Mouse (Mus musculus): ENCODE data around the gene Cdca4. TPM values are rescaled to one million over a fixed set of nuclear protein-coding genes. Genes with fewer than 3 reads are reported as not detected.

The Cdca4 gene
- 31.3 and 36.7 TPM in 2 replicates for polyA plus RNA-seq (2015; fragmentation: Nextera tagmentation; extraction: Ambion mirVana)

DNA sequence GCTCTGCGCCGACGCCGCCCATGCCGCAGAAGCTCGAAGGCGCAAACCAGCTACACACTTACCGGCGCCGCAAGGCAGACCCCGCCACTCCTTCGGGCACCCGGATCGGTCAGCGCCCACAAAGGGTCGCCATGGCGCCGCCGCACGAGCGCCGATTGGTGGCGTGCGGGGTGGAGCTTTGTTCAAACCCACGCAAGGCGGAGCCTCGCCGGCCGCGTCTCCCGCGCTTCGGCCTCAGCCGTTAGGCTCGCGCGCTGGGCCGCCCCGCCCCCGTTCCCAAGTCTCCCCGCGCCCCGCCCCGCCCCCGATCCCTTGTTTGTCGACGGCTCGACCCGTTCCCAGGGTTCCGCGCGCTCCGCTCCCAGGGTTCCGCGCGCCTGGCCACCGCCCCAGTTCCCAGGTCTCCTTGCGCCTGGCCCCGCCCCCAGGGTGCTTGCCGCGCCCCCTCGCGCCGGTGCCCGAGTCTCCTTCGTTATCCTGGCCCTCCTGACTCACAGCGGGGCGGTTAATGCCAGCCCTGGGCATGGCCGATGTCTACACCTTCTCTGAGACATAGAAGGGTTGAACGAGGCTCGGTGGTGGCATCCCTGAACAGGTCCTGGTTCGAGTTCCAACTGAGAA is at the start of gene Cdca4:
Gene Cdca4 (minus strand): TSS at position 180 of the 621 bp plus-strand sequence.
- ATAC-seq: peak; percentile 98
- Histone ChIP-seq H3K4me3 (ENCODE audit: low read length) (peak within 1 kb of the TSS; percentile 62), H3K27me3 (replicated peaks; ENCODE audit: control insufficient read depth, insufficient read depth, low read length) (no peaks in the 10 kb centered on the region), H3K4me2 (ENCODE audit: low read length) (peak within 1 kb of the TSS; percentile 81), H3K27ac (ENCODE audit: low read depth, low read length) (peak within 1 kb of the TSS; percentile 94), H3K9ac (ENCODE audit: low read depth, low read length) (peak within 1 kb of the TSS; percentile 90), H3K9me3 (ENCODE audit: control insufficient read depth, low read length) (no peaks in the 10 kb centered on the region), H3K36me3 (ENCODE audit: control insufficient read depth, insufficient read depth, low read length) (0 out of 2 replicates have a peak, but pooled peaks cover 2% of the 10 kb centered on the region), H3K4me1 (ENCODE audit: control insufficient read depth, insufficient read depth, low read depth, low read length) (peaks cover 30% of the 10 kb centered on the region)
- WGBS: under 1% methylated on average over 47 of the region's 72 CpGs

DNA sequence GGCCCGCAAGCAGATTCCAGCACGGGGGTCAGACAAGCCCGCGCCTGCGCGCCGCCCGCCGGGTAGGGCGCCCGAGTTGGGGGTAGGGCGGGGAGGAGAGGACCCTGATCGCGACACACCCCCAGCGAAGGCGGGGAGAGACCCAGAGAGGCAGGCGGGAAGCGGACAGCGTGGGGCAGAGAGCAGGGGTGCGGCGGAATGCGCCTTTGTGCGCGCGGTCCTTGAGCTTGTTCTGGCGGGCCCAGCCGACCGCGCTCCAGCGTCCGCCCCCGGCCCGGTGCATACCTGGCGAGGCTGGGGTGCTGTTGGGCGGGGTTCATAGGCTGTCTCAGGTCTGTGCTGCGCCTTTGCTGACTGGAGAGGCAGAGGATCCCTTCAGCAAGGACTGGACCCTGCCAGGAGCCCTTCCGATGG is 48.4 kb upstream of the Cdca4 start:
- H3K9me3 ChIP-seq (ENCODE audit: control insufficient read depth, low read length): no peaks in the 10 kb centered on the region
- peak overlapping the region; percentile 66 for H3K4me2 ChIP-seq (ENCODE audit: low read length)
- peaks cover 22% of the 10 kb centered on the region for H3K4me1 ChIP-seq (ENCODE audit: control insufficient read depth, insufficient read depth, low read depth, low read length)
- H3K9ac ChIP-seq (ENCODE audit: low read depth, low read length): peak overlapping the region; percentile 39; the same call in 1 of the 2 replicates
- peak overlapping the region; percentile 37 for H3K4me3 ChIP-seq (ENCODE audit: low read length)
- H3K36me3 ChIP-seq (ENCODE audit: control insufficient read depth, insufficient read depth, low read length): no peaks in the 10 kb centered on the region
- under 1% methylated on average over 35 of the region's 37 CpGs for WGBS
- peaks cover 55% of the 10 kb centered on the region for H3K27me3 ChIP-seq (replicated peaks; ENCODE audit: control insufficient read depth, insufficient read depth, low read length)
- H3K27ac ChIP-seq (ENCODE audit: low read depth, low read length): no peak overlapping the region
- ATAC-seq: no peak

GRCm38 (mm10) chr12:112877073-112877576 is 47.9 kb upstream of the Cdca4 start:
- Histone ChIP-seq H3K4me1 (ENCODE audit: control insufficient read depth, insufficient read depth, low read depth, low read length) (peaks cover 22% of the 10 kb centered on the region), H3K27ac (ENCODE audit: low read depth, low read length) (no peak overlapping the region), H3K4me2 (ENCODE audit: low read length) (peak overlapping the region; percentile 66), H3K4me3 (ENCODE audit: low read length) (peak overlapping the region; percentile 37), H3K9me3 (ENCODE audit: control insufficient read depth, low read length) (no peaks in the 10 kb centered on the region), H3K27me3 (replicated peaks; ENCODE audit: control insufficient read depth, insufficient read depth, low read length) (peaks cover 55% of the 10 kb centered on the region), H3K9ac (ENCODE audit: low read depth, low read length) (peak overlapping the region; percentile 39; the same call in 1 of the 2 replicates), H3K36me3 (ENCODE audit: control insufficient read depth, insufficient read depth, low read length) (no peaks in the 10 kb centered on the region)
- ATAC-seq: no peak
- 4% methylated on average over 17 of the region's 17 CpGs for WGBS

DNA sequence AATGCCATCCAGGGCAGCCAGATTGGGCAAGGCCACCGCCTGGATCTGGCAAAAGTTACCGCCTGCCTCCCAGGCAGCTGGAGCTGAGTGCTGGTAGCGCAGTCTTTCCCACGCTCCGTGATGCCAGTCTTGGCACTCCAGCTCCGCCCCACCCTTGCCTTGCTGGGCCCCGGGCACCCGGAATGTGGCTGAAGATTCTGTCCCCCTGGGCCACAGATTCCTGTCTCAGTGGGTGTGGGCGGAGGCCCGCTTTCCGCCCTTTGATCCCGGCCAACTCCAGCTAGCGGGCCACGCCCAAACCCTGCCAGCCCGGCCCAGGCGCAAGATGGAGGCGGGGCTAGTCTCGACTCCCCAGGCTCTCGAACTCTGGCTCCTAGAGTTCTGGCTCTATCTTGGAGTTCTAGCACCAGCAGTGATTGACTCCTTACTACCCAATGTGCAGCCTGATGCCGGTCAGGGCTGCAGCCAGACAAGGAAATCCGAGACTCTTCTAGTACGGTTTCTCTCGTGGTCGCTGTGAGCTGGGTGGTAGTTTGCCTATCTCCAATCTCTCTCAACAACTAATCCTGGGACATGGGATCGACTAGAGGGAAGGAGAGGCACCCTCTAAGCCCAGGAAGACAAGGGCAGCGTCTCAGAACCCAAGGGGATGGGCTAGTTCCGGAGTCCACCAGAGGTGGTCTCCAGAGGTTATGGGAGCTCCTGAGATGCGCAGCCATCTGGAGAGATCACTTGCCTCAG is 47.3 kb upstream of the Cdca4 start:
- Histone ChIP-seq H3K27ac (ENCODE audit: low read depth, low read length) (no peak overlapping the region), H3K27me3 (replicated peaks; ENCODE audit: control insufficient read depth, insufficient read depth, low read length) (peaks cover 55% of the 10 kb centered on the region), H3K4me2 (ENCODE audit: low read length) (peak overlapping the region; percentile 45), H3K4me1 (ENCODE audit: control insufficient read depth, insufficient read depth, low read depth, low read length) (peaks cover 22% of the 10 kb centered on the region), H3K4me3 (ENCODE audit: low read length) (no peak overlapping the region), H3K9me3 (ENCODE audit: control insufficient read depth, low read length) (no peaks in the 10 kb centered on the region), H3K36me3 (ENCODE audit: control insufficient read depth, insufficient read depth, low read length) (no peaks in the 10 kb centered on the region), H3K9ac (ENCODE audit: low read depth, low read length) (peak overlapping the region; percentile 31)
- peak; percentile 10; the same call in 1 of the 2 replicates for ATAC-seq
- WGBS: 4% methylated on average over 28 of the region's 28 CpGs

DNA sequence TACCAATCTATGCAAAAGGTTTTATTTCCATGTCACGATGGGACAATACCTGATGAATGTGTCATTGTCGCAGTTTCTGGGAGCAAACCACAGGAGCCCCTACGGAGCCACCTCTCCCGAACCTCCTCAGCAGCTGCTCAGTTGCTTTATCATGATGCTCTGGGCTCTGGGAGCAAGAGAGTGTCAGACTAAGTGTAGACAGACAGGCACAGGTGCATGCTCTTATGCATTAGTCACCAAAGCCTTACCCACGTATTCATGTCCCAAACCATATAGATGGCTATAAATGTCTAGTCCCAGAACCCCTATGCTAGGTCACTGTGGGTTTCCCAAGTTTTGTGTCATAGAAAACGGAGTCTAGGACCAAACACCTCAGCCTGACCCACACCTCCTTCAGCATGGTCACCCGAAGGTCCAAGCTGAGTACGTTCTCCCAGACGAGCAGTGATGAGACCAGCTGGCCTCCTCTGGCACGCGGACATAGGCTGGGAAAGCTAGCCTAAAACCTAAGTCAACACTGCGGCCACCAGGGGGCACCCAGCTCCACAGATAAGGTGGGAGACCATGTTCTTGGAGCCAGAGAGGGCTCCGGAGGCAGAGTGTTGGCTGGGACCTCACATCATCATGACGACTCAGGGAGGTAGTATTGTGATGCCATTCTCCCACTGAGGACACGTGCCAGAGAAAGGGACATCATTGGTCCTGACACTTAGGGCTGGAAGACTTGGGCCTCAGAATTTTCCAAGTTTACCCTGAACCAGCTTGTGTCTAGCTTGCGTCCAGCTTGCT is 46.2 kb upstream of the Cdca4 start:
- Histone ChIP-seq H3K4me3 (ENCODE audit: low read length) (no peak overlapping the region), H3K27me3 (replicated peaks; ENCODE audit: control insufficient read depth, insufficient read depth, low read length) (peaks cover 53% of the 10 kb centered on the region), H3K36me3 (ENCODE audit: control insufficient read depth, insufficient read depth, low read length) (no peaks in the 10 kb centered on the region), H3K4me2 (ENCODE audit: low read length) (no peak overlapping the region), H3K9ac (ENCODE audit: low read depth, low read length) (no peak overlapping the region), H3K27ac (ENCODE audit: low read depth, low read length) (no peak overlapping the region), H3K9me3 (ENCODE audit: control insufficient read depth, low read length) (no peaks in the 10 kb centered on the region), H3K4me1 (ENCODE audit: control insufficient read depth, insufficient read depth, low read depth, low read length) (peaks cover 22% of the 10 kb centered on the region)
- WGBS: 25% methylated on average over 16 of the region's 16 CpGs
- peak; percentile 71 for ATAC-seq

DNA sequence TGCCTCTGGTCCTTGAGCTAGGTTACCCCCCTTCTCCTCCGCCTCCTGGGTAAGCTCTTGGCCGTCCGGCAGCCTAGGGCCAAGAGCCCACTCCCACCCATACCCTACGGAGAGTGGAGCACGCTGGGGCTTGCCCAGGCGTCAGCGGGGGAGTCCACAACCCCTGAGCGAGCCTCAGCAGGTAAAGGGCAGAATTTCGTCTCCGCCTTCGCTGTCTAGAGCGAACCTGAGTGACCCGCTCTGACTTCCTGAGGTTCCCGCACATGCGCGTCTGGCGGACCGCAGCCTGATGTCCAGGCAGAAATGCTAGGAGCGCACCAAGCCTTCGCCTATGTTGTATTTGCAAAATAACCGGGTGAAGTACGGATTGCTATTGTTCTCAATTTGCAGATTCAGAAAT is 45.0 kb upstream of the Cdca4 start:
- ATAC-seq: no peak
- Histone ChIP-seq H3K4me1 (ENCODE audit: control insufficient read depth, insufficient read depth, low read depth, low read length) (peaks cover 28% of the 10 kb centered on the region), H3K36me3 (ENCODE audit: control insufficient read depth, insufficient read depth, low read length) (no peaks in the 10 kb centered on the region), H3K4me3 (ENCODE audit: low read length) (peak overlapping the region; percentile 37), H3K27me3 (replicated peaks; ENCODE audit: control insufficient read depth, insufficient read depth, low read length) (peaks cover 53% of the 10 kb centered on the region), H3K4me2 (ENCODE audit: low read length) (peak overlapping the region; percentile 64), H3K9ac (ENCODE audit: low read depth, low read length) (peak overlapping the region; percentile 41; the same call in 1 of the 2 replicates), H3K9me3 (ENCODE audit: control insufficient read depth, low read length) (no peaks in the 10 kb centered on the region), H3K27ac (ENCODE audit: low read depth, low read length) (no peak overlapping the region)
- WGBS: 13% methylated on average over 21 of the region's 22 CpGs

DNA sequence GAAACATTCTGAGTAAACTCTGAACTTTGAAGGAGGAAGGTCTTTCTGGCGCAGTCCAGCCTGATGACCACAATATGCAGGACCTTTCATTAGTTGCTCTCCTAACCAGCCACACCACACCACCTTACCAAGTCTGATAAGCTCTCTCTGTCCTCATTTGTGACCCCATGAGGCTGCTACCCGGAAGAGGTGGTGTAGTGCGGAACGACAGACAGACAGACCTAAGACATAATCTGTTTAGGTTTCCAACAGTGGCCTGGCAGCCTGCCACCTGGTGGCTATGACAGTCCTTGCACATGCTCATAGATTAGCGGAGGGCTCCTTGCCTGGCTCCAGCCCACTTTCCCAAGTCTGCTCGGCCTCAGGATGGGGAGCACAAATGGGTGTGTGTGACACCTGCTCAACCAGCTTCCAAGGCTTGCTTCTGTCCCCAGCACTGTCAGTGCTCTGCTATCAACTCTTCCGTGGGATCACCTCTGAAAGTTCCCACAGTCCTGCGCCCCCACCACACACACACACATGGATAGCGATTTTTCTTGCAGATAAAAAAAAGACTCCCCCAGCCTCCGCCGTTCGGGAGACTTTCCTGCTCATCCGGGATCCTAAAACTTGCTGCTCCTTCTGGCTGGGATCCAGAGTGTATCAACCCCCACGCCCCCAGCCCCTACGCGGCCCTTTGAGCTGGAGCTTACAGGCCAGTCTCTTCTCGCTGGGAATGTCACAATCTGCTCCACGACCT is 44.4 kb upstream of the Cdca4 start:
- Histone ChIP-seq H3K36me3 (ENCODE audit: control insufficient read depth, insufficient read depth, low read length) (no peaks in the 10 kb centered on the region), H3K9ac (ENCODE audit: low read depth, low read length) (peak overlapping the region; percentile 41; the same call in 1 of the 2 replicates), H3K9me3 (ENCODE audit: control insufficient read depth, low read length) (no peaks in the 10 kb centered on the region), H3K4me1 (ENCODE audit: control insufficient read depth, insufficient read depth, low read depth, low read length) (peaks cover 28% of the 10 kb centered on the region), H3K4me3 (ENCODE audit: low read length) (peak overlapping the region; percentile 37), H3K4me2 (ENCODE audit: low read length) (peak overlapping the region; percentile 64), H3K27ac (ENCODE audit: low read depth, low read length) (no peak overlapping the region), H3K27me3 (replicated peaks; ENCODE audit: control insufficient read depth, insufficient read depth, low read length) (peaks cover 48% of the 10 kb centered on the region)
- WGBS: 24% methylated on average over 18 of the region's 18 CpGs
- 0 out of 2 replicates have a peak, but pooled peaks have one; percentile 7 for ATAC-seq

DNA sequence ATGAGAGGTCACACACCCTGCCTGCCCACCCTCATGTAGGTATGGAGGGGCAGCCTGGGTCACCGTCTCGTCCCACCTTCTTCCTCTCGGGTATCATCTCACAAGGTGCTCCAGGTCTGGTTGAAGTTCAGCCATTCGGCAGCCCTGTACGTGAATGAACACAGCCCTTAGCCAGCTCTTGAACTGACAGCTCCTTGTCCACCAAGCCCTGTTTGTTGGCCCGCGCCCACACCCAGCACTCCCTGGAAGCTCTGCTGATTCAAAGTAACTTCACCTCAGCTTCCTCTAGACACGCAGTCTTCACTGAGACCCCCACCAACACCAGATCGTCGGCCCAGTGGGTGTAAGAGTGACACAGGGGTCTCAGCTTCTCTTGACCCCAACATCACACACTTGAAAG is 43.8 kb upstream of the Cdca4 start:
- peaks cover 28% of the 10 kb centered on the region for H3K4me1 ChIP-seq (ENCODE audit: control insufficient read depth, insufficient read depth, low read depth, low read length)
- H3K27ac ChIP-seq (ENCODE audit: low read depth, low read length): no peak overlapping the region
- no peak overlapping the region for H3K4me2 ChIP-seq (ENCODE audit: low read length)
- no peak for ATAC-seq
- H3K9me3 ChIP-seq (ENCODE audit: control insufficient read depth, low read length): no peaks in the 10 kb centered on the region
- WGBS: 84% methylated on average over 10 of the region's 10 CpGs
- H3K36me3 ChIP-seq (ENCODE audit: control insufficient read depth, insufficient read depth, low read length): no peaks in the 10 kb centered on the region
- H3K27me3 ChIP-seq (replicated peaks; ENCODE audit: control insufficient read depth, insufficient read depth, low read length): peaks cover 42% of the 10 kb centered on the region
- no peak overlapping the region for H3K4me3 ChIP-seq (ENCODE audit: low read length)
- no peak overlapping the region for H3K9ac ChIP-seq (ENCODE audit: low read depth, low read length)

Data from hindbrain, embryonic 16.5 days (tissue).